Mouse (Mus musculus) frontal cortex, adult (tissue): ENCODE results near the gene Dzip1l.
A peak's percentile ranks its signal among the peaks of the same experiment; 100 is the strongest.

Source experiments
- ATAC-seq: cut with Nextera tagmentation; 2 replicates; pipeline ENCODE4 v1.9.2; 2017; ENCODE audit warnings: mild to moderate bottlenecking, moderate library complexity, mixed read lengths; ENCODE audit not compliant: low TSS enrichment

Gene Dzip1l

GRCm38 (mm10) chr9:99660756-99661155 is 31.5 kb downstream of the Dzip1l start:
- ATAC-seq, result no peak

- ATAC-seq, result no peak
These were observed 32.4 kb downstream of the Dzip1l start for GRCm38 (mm10) chr9:99661606-99662166.

- peak; percentile 68 for ATAC-seq
These were observed 33.1 kb downstream of the Dzip1l start for GRCm38 (mm10) chr9:99662406-99662805.

DNA sequence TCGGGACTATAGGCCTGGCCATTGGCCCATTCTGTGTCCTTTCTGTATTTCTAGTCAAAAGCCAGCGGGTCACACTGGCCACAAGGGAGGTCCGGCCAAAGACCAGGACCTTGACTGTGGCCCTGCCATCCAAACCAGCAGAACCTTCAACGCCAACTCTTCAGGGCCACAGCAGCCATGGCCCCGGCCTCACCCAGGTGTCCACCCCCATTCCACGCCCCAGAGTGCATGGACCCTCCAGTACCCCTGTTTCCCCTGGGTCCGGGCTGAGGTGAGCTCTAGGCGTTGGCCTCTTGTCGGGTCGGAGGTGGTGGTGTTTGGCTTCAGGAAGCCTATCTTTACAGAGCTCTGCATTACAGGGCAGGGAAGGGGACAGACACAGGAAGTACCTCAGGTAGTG is 33.6 kb downstream of the Dzip1l start:
- ATAC-seq, result no peak

- ATAC-seq, result no peak
These were observed 38.3 kb downstream of the Dzip1l start for GRCm38 (mm10) chr9:99667596-99667995.

- peak; percentile 57 for ATAC-seq
These were observed 42.3 kb downstream of the Dzip1l start for GRCm38 (mm10) chr9:99671603-99672002.

DNA sequence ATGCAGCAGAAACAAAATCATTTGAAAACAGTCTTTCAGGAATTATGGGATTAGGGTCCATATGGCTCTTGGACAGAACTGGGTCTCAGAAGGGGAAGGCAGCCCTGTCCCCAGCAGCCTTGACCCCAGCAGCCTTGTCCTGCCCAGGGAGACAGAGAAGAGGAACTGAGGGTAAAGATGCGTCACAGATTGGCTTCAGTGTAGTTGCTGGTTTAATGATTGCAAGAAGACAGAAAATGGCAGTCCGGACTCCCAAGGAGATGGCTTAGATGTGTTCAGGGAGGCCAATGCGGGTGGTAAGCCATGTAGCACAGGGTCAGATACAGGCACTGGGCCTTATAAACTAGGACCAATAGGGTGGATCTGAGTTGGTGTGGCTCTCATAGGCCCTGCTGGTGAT is 46.4 kb downstream of the Dzip1l start:
- ATAC-seq, result no peak

- peak; percentile 93 for ATAC-seq
These were observed 52.8 kb downstream of the Dzip1l start for GRCm38 (mm10) chr9:99681980-99682570.

- ATAC-seq, result no peak
These were observed 55.8 kb downstream of the Dzip1l start for GRCm38 (mm10) chr9:99685061-99685521.

DNA sequence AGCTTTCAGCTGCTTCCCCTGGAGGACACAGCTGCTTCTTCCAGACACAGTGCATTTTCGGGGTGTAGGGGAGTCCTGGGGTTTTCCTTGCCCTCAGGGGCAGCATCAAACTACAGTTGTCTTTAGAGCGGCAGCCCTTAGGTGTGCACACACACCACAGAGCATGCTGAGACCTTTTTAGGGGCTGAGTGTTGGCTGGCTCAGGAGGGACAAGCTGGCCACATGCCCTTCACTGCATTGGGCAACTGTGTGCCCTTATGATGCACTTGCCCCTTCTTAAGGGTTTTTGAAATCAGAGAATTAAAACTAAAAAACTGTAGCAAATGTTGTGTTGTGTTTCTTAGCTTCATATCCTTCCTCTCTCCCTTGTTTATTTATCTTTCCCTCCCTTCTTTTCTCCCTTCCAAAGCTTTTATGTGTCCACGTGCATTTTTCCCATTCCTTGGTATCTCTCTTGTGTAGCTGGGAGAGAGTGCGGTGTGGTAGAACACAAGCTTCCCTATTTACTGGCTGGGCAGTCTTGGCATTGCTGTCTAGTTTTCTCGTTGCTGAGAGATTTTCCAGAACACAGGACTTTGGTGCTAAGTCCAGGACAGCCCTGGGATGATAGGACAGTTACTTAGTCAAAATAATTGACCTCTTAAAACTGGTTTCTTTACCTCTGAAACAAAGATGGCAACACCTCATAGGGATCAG is 56.4 kb downstream of the Dzip1l start:
- no peak for ATAC-seq

DNA sequence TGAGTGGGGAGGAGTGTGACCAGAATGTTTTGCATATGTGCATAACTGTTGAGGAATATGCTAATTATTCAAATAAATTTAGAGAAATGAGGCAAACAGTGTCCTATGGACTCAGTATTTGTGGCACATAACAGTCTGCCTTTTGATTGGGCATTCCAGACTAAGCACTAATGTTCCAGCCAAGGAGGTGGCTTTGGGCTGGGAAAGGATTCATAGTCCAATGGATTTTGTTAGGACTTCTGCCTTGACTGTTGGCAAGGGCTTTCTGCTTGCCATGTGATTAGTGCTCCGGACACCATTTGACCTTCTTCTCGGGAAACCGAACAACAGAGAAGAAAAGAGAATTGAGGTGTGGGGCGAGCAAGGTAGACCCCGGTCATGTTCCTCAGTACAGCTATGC is 60.5 kb downstream of the Dzip1l start:
- no peak for ATAC-seq

GRCm38 (mm10) chr9:99690386-99690785 is 61.1 kb downstream of the Dzip1l start:
- no peak for ATAC-seq

DNA sequence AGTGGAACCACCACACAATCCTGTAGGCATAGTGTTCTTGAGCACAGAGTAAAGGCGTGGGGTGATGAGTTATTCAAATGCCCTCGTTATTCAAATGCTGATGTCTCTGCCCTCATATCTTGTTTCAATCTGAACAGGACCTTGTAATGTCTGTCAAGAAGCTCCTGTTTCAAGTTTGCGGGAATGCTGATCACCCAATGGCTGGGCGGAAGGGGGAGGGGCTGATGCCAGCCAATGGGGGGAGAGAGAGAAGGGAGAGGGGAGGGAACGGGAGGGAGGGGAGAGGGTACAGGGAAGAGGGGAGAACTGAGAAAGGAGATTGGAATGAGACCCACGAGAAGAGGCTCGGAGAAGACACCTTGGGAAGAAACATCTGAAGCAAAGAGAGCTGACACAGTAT is 65.7 kb downstream of the Dzip1l start:
- no peak for ATAC-seq

- ATAC-seq, result peak; percentile 55; the same call in 1 of the 2 replicates
These were observed 70.6 kb downstream of the Dzip1l start for GRCm38 (mm10) chr9:99699752-99700389.

- ATAC-seq, result no peak
These were observed 71.9 kb downstream of the Dzip1l start for GRCm38 (mm10) chr9:99701187-99701586.

- ATAC-seq, result no peak
These were observed 72.9 kb downstream of the Dzip1l start for GRCm38 (mm10) chr9:99702215-99702614.

GRCm38 (mm10) chr9:99703711-99704110 is 74.4 kb downstream of the Dzip1l start:
- no peak for ATAC-seq

- ATAC-seq, result no peak
These were observed 77.0 kb downstream of the Dzip1l start for GRCm38 (mm10) chr9:99706264-99706663.

- ATAC-seq, result no peak
These were observed 78.3 kb downstream of the Dzip1l start for GRCm38 (mm10) chr9:99707425-99708126.

- ATAC-seq, result no peak
These were observed 80.4 kb downstream of the Dzip1l start for GRCm38 (mm10) chr9:99709588-99710248.

- no peak for ATAC-seq
These were observed 81.0 kb downstream of the Dzip1l start for GRCm38 (mm10) chr9:99710297-99710696.

DNA sequence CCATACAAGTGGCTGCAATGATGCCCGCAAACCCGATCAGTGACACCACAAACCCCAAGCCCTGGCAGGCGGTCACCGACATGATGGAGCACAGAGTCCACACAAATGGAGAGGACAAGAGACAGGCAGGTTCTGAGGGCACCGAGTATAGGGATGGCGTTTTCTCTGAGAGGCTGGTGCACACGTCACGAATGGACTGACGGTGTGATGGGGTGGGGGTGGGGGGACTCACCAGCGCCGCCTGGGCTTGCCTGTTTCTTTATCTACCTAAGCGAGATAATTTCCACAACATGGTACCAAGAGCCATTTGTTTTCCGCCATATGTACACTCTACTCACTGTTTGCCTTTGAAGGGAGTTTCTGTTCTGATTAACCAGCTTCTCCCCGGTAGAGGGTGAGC is 87.8 kb downstream of the Dzip1l start, which contains the start of gene Cldn18:
Cldn18 (minus strand) TSS at position 134 of the 400 bp plus-strand sequence.
- ATAC-seq, result no peak
